Mouse (Mus musculus) urinary bladder, postnatal 36 days (tissue): ENCODE results near the gene Sobp.
A peak's percentile ranks its signal among the peaks of the same experiment; 100 is the strongest.

ENCODE experiments used
- DNase-seq, 2 experiments: peaks; one replicate each; pipeline ENCODE4 v3.0.0; 2022; ENCODE audit warnings: low spot score in 2 of 2, mixed read lengths in 1 of 2

The Sobp gene

DNA sequence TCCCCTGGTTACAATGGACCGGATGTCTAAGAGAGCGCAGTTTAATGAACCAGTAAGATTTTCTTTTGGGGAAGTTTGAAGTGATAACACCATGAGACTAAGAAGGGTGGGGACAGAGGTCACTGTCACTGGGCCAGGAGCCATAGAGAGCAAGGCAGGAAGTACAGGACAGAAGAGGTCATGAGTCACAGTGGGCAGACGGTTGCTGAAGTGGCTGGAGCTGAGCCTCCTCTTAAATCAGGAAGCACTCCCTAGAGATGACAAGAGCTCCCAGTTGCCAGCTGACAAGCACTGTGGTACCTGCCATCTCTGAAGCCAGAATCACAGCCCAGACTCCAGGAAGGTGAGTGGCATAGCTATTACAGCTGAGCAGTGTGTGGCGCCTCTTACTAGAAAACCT lies 139.5 kb downstream of the Sobp start:
- DNase-seq, result no peak

DNA sequence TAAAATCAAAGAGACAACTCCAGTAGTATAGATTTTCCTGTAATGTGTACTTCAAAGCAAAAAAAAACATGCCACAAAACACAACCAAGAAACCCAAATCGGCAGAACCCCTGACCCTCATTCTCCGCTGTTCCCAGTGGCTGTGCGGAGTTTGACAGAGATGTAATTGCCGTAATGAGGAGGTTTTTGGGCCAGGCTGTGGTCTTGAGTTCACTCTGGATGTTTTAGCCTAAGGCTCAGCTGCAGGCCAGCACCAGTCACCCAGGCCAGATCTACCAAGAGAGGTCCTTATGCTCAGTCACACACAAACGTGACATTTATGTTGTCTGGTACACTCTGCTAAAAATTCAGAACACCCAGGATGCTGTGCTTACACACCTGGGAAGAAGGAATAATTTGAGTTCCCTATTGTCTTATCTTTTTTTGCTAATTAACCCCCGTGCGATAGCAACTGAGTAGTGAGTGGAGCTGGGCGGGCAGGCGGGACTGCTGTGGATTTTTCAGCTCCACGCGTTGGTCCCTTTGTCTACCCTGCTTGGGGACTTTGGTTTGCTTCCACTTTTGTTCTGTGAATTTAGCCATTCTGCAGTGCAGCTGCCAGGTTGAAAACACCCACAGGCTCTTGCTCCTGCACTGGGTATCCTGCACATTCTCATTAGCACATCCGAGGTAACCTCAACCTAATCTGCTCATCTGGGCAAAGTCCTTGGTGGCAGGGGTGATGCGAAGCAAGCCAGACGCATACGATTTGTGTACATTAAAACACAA lies 140.7 kb downstream of the Sobp start:
- no peak for DNase-seq

DNA sequence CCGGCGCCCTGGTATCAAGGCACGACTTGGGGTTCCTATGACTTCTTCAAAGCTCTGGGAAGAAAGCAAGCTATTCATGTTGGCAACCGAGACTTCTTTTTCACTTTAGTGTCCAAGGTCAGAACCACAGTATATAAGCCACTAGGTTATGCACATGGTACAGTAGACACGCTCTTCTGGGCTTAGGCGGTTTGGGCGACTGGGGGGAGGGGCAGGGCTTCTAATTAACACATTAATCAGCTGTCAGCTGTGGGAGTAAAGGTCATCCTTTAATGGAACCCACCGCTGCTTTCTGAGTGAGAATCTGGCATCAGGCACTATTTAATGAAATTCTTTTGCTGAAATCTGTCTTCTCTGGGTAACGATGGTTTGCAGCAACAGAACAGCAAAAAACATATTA lies 147.3 kb downstream of the Sobp start:
- no peak for DNase-seq

DNA sequence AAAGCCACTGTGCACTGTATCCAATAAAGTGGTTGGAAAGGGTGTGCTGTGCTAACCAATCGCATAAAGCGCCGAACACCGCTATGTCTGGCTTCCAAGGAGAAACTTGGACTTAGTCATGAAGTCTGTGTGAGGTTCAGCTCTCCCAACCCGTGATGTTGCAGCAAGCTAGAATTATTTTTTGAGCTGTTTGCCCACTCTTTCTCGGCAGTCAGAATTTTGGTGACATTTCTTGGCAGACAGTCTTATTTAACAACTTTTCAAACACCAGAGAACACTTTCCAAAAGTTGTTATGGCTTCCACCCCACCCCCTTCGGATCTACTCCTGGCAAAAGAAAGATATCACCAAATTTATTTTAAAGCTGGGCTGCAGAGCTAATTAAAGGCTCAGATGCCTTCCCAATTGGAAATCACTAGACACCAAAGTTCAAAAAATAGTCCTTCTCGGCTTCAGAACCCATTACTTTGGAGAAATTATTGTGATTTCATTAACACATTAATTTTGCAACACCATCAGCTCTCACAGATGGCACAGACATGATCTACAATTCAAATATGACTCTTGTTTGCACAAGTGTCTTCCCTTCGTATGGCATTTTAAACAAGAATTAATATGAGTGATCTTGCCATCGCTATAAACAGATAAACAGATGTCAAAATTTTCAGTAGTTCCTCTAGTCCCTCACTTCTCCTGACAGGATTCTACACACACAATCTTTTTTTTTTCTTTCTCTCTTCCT lies 150.7 kb downstream of the Sobp start:
- DNase-seq, result no peak

DNA sequence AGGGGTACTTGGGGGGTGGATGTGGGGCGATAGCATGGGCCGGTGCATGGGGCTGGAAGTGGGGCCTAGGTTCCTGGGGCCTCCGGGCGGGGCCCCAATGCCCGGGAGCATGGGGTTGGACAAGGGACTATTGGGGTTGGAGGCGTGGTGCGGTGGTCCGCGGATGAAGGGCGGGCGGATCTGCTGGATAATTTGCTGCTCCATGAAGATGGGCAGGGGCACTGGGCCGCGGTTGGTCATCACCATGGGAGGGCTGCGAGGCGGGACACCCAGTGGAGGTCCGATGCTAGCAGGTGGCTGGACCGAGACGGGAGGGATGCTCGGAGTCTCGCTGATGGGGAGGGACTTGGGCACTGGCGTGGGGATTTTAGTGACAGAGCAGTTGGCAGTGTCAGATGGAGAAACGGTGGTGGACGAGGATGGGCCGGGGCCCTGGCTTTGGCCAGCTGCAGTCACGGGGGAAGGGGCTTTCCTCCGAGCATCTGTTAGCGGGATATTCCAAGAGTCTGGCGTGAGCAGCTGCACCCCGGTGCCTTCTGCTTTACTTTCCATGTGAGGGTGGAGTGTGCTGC lies 152.1 kb downstream of the Sobp start:
- no peak for DNase-seq

DNA sequence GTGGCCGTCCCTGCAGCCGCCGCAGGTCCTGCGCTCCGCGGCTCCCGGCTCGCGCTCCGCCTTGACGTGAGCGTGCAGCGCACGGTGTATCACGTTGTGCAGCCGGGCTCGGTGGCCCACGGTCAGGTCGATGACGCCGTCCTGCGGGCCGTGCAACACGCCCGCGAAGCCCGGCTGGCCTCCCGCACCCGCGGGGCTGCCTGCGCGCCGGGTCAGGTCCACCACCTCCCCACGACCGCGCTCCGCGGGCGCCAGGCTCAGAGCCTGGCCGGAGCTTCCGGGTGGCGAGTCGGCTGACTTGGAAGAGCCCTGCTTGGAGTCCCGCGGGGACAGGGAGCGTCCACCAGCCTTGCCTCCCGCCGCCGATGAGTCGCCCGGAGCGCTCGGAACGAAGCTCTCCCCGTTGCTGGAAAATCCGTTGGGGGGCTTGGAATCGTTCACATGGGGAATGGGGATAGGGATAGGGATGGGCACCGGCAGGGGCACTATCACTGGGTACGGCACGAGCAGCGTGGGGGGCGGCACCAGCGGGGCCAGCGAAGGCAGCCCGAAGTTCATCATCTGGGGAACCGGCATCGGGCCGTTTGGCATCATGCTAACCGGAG lies 152.7 kb downstream of the Sobp start:
- DNase-seq, result peak in 1 of 2 experiments; percentile 4

DNA sequence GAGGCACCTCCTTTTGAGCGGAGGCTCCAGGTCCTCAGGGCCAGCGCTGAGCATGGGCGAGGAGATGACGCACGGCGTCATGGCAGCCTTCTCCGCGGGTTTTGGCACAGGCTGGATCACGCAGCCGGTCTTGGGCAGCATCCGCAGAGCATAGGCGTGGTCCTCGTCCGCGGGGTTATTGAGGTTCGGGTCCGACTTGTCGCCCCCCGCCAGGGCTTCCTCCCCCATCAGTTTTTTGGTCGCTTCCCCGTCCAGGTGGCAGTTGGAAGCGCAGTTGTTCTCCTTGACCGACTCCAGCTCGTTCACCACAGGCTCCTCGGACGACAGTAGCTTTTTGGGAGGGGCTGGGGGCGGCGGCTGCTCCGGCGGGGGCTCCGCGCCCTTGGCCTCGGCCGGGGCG lies 153.3 kb downstream of the Sobp start:
- no peak for DNase-seq

DNA sequence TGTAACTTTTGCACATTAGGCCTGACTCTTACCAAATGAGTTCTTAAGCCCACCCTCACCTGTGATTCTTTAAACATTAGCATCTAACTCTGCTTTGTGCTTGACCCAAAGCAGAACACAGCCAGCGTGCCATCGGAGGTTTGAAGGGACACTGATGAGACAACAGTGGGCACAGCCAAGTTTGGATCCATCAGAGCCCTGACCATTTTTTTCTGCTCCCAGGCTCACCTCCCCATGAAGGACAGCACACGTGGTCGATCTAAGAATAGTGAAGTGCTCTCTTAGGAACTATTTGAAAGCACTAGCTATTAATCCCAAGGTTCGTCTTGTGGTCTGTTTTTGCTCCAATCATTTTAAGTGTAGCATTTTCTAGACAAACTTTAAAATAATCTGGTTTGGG lies 159.5 kb downstream of the Sobp start:
- DNase-seq, result no peak

DNA sequence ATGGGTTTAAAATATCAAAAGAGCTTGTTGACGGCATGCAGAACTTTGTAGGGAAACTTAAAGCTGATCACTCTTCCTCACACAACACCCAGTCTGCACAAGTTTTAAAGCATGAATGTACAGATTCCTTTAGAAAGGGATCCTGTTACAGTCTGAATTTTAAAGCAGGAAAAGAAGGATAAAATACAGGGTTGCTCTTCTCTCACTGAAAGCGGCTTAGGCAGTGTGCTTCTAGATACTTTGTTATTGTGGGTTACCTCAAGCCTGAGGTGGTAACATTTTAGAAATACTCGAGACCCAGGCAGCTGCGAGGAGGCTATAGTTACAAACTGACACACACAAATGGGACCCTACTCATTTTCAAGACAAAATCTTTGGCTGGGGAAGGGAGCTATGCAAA lies 160.0 kb downstream of the Sobp start:
- no peak for DNase-seq

DNA sequence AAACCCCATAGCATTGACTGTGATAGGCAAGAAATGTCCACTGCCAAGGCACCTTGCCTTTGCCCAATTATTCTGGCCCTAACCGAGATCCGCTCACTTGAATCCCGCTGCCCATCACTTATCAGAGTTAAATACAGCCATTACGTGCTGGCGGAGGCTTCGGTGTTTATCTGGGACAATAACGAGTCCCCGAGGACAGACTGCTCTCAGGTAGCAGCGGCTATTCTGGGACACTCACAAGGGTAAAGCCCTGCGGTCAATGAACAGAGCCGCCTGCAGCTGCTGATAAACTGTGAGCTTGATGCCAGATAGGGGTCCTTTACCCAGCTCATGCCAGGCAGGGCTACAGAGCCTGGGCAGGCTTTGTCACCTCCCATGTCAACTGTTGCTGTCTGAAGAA lies 166.2 kb downstream of the Sobp start:
- DNase-seq, result no peak

DNA sequence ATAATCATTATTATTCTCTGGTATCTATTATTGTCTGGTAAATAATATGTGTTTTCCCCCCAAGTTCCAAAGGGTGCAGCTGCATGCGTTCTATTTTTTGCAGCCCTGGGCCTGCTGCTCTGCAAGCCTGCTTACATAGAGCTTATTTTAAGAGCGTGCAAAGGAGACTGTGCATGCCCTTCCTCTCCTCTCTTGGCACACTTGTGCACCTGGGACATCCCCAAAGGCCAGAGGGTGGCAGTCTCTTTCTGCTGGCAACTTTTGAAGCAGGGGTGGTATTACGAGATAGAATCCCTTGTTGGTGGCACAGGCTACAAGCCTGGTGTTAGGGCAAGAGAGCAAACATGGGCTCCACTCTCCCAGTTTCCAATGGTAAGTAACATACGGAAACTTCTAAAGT lies 167.8 kb downstream of the Sobp start:
- DNase-seq, result no peak

DNA sequence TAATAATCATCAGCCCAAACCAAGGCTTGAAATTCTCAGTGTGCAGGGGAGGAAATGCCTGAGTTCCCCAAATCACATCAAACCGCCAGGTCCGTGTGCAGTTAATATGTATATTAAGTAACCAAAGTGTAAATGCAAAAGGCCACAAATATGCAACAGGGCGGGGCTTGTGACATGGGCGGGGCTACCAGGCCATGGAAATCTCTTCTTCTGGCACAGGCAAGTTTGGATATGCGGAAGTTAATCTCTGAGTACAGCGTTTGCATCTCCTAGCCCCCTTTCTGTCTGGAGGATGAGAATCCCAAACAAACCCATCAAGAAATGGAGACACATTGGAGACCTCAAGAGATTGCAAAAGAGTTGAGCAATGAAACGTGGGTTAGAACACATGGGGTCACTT lies 168.7 kb downstream of the Sobp start:
- no peak for DNase-seq

DNA sequence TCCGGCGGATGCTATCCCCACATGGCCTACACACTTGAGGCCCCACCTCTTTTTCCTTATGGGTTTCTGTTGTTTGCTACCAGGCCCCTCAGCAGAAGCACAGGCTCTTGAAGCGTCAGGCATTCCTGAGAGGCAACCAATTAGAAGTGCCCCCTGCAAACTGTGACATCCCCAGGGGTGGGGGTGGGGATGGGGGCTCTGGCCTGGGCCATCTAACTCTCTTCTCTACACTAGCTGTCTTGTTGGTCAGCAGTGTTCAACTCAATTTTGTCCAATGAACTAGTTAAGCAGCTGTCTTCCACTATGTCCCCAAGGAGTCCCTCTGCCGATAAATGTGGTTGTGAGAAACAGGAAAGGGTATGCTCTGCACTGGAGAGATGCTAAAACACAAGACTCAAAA lies 169.3 kb downstream of the Sobp start:
- DNase-seq, result no peak

DNA sequence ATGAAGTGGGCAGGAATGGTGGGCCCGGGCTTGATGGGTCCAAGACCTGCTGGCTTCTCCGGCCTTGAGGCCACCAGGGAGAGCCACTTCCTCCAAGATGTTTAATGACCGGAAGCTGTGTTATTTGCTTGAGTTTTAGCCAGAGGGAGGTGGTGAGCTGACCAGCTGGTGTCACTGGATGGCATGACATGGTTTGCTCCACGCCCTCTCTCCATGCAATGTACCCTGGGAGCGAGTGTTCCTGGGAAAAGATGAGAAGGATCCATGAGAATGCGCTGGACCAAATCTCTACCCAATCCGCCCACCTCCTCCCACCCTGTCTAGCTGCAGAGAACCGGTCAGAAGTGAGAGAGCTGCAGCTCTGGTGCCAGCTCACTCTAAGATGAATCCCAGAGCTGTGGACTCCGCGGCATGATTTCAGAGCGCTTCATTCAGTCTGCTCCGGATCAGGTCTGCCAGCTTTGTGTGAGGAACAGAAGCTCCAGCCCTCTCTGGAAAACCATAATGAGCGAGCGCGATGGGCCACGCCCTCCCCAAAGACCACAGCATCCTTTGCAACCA lies 170.1 kb downstream of the Sobp start:
- DNase-seq, result no peak

DNA sequence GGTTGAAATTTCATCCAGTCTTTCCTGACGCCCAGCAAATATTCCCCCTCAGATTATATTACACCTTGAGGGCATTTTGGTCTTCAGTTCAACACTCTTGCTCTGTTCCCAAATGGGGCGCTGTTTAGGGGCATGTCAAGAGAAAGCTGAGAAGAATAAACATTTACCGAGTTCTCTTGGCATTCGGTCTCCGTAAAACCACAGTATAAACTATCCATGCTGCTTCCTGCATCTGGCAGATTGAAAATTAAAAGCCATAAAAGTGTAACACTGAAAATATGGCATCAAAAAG lies 170.9 kb downstream of the Sobp start:
- no peak for DNase-seq

DNA sequence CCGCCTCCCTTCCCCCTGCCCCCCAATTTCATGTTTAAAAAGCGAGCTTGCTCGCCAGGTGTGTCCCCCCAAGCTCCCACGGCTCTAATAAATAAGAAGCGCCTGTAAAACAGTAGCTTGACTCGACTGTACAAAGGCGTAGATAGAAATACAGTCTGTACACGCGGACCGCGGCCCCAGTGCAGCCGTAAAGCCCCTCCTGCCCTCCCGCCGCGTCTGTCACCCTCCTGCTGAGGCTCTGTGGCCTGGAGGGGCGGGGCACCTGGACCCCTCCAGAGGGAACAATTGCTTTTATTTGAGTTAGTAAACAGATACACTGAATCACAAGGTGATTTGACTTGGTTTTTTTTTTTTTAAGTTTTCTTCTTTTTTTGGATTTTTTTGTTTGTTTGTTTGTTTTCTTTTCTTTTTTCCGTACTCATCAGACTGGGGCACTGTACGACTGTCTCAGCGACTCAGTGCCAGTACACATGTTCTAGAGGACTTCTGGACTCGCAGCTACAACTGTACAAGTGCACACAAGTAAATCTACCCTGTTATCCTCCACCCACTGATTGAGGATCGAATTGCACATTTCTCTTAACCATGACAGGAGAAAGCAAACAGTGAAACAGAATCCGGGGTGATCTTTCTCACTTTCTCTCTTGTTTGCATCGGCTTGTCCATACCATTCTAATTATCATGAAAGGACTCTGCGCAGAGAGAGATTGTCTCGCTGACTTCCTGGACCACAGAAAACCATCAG lies 171.4 kb downstream of the Sobp start:
- no peak for DNase-seq

DNA sequence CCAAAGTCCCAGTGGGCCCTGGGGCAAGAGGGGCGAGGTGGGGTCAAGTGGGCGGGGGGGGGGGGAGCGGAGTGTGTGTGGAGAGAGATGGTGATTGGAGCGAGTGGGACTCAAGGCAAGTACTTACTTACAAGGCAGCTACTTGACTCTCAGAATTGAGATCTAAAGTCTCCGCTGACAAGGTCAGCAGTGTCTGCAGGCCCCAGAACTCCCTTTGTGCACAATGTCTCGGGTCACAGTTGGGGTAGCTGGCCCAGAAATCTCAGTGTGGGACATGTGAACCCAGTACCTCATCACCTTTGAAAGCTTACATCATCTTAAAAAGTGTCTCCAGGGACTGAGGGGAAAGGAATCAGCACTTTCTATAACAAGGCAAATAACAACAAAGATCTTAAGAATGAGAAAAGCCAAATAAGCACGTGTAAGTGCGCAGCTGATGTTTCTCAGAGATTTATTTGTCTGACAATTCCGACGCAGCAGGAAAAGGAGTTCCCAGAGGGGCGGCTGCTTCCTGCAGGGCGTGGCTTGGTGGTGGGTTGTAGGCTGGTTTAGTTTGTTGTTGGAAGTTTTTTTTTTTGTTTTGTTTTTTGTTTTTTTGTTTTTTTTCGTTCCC lies 172.2 kb downstream of the Sobp start:
- no peak for DNase-seq

DNA sequence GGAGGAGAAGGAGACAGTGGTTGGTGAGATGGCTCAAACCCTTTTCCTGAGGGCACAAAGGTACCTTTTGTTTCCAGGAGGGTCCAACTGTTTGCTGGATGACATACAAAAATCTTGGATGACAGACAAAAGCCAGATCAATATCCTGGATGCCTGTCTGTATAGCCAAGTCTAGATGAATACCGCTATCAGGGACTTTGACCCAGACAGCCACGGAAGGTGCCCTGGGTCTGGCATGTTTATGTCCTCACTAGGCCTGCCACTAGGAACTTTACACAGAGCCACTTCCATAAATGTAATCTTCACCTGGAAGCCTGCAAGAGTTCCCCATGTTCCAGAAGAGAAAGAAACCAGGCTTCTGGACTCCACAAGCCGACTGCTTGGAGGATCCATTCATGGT lies 172.9 kb downstream of the Sobp start:
- no peak for DNase-seq

DNA sequence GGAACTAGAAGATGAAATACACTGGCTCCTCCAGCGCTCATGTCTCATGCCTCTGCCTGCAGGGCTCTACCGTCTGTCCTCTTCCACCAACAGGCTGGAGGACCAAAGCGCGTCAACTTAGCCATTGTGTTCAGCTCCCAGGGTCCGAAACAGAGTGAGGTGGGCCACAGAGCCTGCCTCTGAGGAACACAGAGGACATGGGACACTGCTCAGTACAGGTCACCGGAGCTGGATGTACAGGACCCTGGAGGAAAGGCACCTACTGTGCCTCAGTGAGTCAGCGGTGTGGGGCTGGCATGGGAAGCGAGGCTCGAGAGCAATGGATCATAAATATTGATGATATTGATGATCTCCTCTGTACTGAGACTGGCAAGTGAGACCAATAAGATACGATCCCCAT lies 175.0 kb downstream of the Sobp start:
- no peak for DNase-seq

DNA sequence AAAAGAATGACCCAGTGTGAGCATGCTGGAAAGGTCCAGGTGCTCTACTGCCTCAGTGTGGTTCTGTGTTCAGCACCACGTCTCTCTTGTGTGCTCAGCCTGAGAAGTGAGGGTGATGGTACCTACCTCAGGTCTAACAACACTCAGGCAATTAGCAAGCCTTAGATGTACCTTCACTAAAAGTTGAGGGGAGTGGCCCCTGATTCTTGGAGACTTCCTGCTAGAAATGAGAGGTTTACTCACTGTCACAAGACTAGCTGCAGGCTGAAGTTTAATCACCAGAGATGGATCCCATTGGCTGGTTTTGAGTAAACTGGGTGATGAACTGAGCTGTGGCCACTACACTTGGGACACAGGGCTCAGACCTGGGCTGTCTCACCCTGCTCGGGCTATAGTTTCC lies 177.1 kb downstream of the Sobp start:
- DNase-seq, result no peak

DNA sequence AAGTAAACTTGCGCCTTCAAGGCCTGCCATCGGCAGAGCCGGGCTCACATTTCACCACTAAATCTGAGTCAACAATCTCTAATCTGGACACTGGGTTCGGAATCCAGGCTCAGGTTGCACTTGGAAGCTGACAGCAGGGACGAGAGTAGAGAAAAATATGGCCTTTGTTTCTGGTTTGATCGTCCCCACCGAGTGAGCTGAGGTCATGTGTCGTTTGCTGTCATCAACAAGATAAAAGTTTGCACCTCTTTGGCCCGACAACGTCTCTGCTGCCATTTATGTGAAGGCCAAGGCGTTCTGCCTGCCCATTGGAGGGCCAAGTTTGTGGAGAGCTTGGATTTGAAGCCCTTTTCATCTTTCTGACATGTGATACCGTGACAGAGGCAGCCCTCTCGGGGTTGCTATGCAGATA lies 178.8 kb downstream of the Sobp start:
- DNase-seq, result no peak
